Mouse (Mus musculus): ENCODE measurements around the gene Pgbd5.

DNA sequence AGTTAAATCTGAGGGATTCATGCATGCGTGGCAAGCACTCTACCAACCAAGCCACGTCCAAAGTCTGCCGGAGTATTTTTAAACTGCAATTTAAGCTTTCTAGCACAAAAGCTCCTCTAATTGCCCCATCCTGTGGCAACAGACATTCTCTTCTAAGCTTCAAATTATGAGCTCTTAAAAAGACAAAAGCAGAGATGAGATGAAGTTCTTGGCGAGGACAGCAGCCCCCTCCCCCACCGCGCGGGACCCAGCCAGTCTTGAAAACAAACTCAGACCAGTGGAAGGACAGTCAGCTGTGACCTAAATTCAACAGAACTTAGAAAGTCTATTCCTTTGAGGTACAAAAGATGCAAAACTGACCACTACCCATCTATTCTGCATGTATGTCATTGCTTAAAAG is 48.3 kb downstream of the Pgbd5 start:
- TF ChIP-seq POLR2AphosphoS2 (IDR thresholded peaks at IDR 0.05; ENCODE audit: insufficient read length, low read depth): no peak
- TF ChIP-seq POLR2A (IDR thresholded peaks at IDR 0.05; ENCODE audit: insufficient read length, low read depth): no peak
- TF ChIP-seq TCF3 (IDR thresholded peaks at IDR 0.05; ENCODE audit: insufficient read length, low read depth): no peak
- no peak for TF ChIP-seq E2F4 (IDR thresholded peaks at IDR 0.05; ENCODE audit: insufficient read depth)

All from myocyte (in vitro differentiated cells).